Mouse (Mus musculus) kidney, postnatal 0 days (tissue): ENCODE results near the gene Platr17. TPM values are rescaled to one million over a fixed set of nuclear protein-coding genes. Genes with fewer than 3 reads are reported as not detected.

ENCODE experiments used
- ATAC-seq: fragments of 200-750 bp; cut with Nextera tagmentation; replicated peaks from 2 replicates; pipeline ENCODE4 v1.8.0; 2017; ENCODE audit warnings: low read depth, moderate number of reproducible peaks, moderate TSS enrichment, moderate library complexity; ENCODE audit not compliant: low FRiP score
- DNase-seq: peaks from one replicate; pipeline ENCODE4 v3.0.0-alpha.2; 2016; ENCODE audit warnings: low spot score
- H3K27ac ChIP-seq: fragments of 300-500 bp; sonication (generic); 2 replicates; pipeline ENCODE4 v1.5.1; 2014; ENCODE audit warnings: mild to moderate bottlenecking
- H3K27me3 ChIP-seq: fragments of 300-500 bp; sonication (generic); 2 replicates; pipeline ENCODE4 v1.6.1; 2014; ENCODE audit warnings: low read length, mixed read lengths; ENCODE audit not compliant: insufficient read depth
- H3K36me3 ChIP-seq: fragments of 300-500 bp; sonication (generic); 2 replicates; pipeline ENCODE4 v1.6.1; 2014; ENCODE audit warnings: low read length, mixed read lengths; ENCODE audit not compliant: insufficient read depth
- H3K4me1 ChIP-seq: fragments of 300-500 bp; sonication (generic); replicated peaks from 2 replicates; pipeline ENCODE4 v1.6.1; 2014; ENCODE audit warnings: antibody characterized with exemption, low read length, mixed read lengths; ENCODE audit not compliant: insufficient read depth
- H3K4me2 ChIP-seq: fragments of 300-500 bp; sonication (generic); 2 replicates; pipeline ENCODE4 v1.6.1; 2014; ENCODE audit warnings: mild to moderate bottlenecking, low read length, moderate library complexity, mixed read lengths
- H3K4me3 ChIP-seq: fragments of 300-500 bp; sonication (generic); replicated peaks from 2 replicates; pipeline ENCODE4 v1.5.1; 2014; ENCODE audit warnings: low read depth, low read length
- H3K9ac ChIP-seq: fragments of 300-500 bp; sonication (generic); 2 replicates; pipeline ENCODE4 v1.6.1; 2014; ENCODE audit warnings: low read depth, low read length
- H3K9me3 ChIP-seq: fragments of 300-500 bp; sonication (generic); replicated peaks from 2 replicates; pipeline ENCODE4 v1.6.1; 2016; ENCODE audit warnings: low read length, inconsistent platforms, mixed read lengths
- CTCF ChIP-seq: IDR thresholded peaks from 2 replicates; pipeline ENCODE4 v1.5.1; 2016; ENCODE audit warnings: antibody characterized with exemption, low read depth, mild to moderate bottlenecking, moderate library complexity
- WGBS: fragments of 180-500 bp; shearing (Covaris S2); extraction: QIAGEN DNeasy Blood & Tissue Kit; methylation state at CpG from one replicate; pipeline ENCODE4 v1.1.7; 2014; 5-methylcytosine and 5-hydroxymethylcytosine counted together
- polyA plus RNA-seq: library from polyadenylated mRNA; unstranded; fragments of >200 nt; fragmentation: Nextera tagmentation; extraction: Ambion mirVana; gene quantifications from 2 replicates; pipeline ENCODE4 v1.2.1, GENCODE M21; 2015

Platr17 gene
- polyA plus RNA-seq, 1 experiment from 2014 or later, result 0.29 TPM

DNA sequence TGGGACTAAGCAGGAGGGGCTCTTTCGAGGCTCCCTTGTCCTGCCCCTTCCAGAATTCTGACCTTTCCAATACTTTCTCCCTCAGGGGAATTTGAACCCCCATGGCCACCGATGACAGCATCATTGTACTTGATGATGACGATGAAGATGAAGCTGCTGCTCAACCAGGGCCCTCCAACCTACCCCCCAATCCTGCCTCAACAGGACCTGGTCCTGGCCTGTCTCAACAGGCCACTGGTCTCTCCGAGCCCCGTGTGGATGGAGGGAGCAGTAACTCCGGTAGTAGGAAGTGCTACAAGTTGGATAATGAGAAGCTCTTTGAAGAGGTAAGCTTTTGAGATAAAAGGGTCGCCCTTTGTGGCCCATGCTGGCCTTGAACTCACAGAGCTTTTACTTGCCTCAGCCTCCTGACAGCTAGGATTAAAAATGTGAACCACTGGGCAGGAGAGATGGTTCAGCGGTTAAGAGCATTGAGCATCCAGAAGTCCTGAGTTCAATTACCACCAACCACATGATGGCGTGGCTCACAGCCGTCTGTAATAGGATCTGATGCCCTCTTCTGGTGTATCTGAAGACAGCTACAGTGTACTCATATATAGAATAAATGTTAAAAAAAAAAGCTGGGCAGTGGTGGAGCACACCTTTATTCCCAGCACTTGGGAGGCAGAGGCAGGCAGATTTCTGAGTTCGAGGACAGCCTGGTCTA lies 5.6 kb downstream of the Platr17 start:
- peak; percentile 48 for TF ChIP-seq CTCF
- Histone ChIP-seq H3K9ac (peak overlapping the region; percentile 87), H3K4me1 (peaks cover 20% of the 10 kb centered on the region), H3K4me2 (peak overlapping the region; percentile 97), H3K9me3 (no peaks in the 10 kb centered on the region), H3K27me3 (no peaks in the 10 kb centered on the region), H3K27ac (peak overlapping the region; percentile 96), H3K36me3 (peaks cover 30% of the 10 kb centered on the region), H3K4me3 (peak overlapping the region; percentile 83)
- no peak for ATAC-seq
- 39% methylated on average over 11 of the region's 11 CpGs for WGBS
- DNase-seq, result no peak

DNA sequence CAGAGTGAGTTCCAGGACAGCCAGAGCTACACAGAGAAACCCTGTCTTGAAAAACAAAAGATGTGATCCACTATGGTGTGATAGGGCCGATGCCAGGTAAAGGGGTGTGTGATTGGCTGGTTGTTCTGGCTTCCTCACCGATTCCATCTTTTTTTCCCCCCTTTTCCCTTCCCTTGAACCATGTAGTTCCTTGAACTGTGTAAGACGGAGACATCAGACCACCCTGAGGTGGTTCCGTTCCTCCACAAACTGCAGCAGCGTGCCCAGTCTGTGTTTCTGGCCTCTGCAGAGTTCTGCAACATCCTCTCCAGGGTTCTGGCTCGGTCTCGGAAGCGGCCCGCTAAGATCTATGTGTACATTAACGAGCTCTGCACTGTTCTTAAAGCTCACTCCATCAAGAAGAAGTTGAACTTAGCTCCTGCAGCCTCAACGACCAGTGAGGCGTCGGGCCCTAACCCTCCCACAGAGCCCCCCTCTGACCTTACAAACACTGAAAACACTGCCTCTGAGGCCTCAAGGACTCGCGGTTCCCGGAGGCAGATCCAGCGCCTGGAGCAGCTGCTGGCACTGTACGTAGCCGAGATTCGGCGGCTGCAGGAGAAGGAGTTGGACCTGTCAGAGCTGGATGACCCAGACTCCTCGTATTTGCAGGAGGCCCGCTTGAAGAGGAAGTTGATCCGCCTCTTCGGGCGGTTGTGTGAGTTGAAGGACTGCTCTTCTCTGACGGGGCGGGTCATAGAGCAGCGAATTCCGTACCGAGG lies 6.3 kb downstream of the Platr17 start:
- no peaks in the 10 kb centered on the region for H3K9me3 ChIP-seq
- H3K36me3 ChIP-seq, result peaks cover 30% of the 10 kb centered on the region
- ATAC-seq, result no peak
- no peak overlapping the region for H3K4me3 ChIP-seq
- peak overlapping the region; percentile 27 for H3K4me2 ChIP-seq
- WGBS, result 56% methylated on average over 31 of the region's 31 CpGs
- no peak for TF ChIP-seq CTCF
- no peak overlapping the region for H3K27ac ChIP-seq
- no peaks in the 10 kb centered on the region for H3K27me3 ChIP-seq
- H3K4me1 ChIP-seq, result peaks cover 20% of the 10 kb centered on the region
- H3K9ac ChIP-seq, result peak overlapping the region; percentile 23; the same call in 1 of the 2 replicates
- no peak for DNase-seq

GRCm38 (mm10) chr17:33911813-33912414 lies 7.0 kb downstream of the Platr17 start:
- Histone ChIP-seq H3K27me3 (no peaks in the 10 kb centered on the region), H3K4me1 (peaks cover 25% of the 10 kb centered on the region), H3K4me3 (no peak overlapping the region), H3K9me3 (no peaks in the 10 kb centered on the region), H3K4me2 (peak overlapping the region; percentile 27), H3K9ac (peak overlapping the region; percentile 23; the same call in 1 of the 2 replicates), H3K36me3 (peaks cover 30% of the 10 kb centered on the region), H3K27ac (no peak overlapping the region)
- 0 out of 2 replicates have a peak, but pooled peaks have one; percentile 2 for TF ChIP-seq CTCF
- 51% methylated on average over 28 of the region's 28 CpGs for WGBS
- no peak for ATAC-seq
- no peak for DNase-seq

- peaks cover 20% of the 10 kb centered on the region for H3K4me1 ChIP-seq
- WGBS, result 90% methylated on average over 10 of the region's 10 CpGs
- no peaks in the 10 kb centered on the region for H3K9me3 ChIP-seq
- no peak overlapping the region for H3K27ac ChIP-seq
- H3K9ac ChIP-seq, result no peak overlapping the region
- no peak overlapping the region for H3K4me2 ChIP-seq
- ATAC-seq (no peak), DNase-seq (no peak)
- TF ChIP-seq CTCF, result no peak
- no peaks in the 10 kb centered on the region for H3K27me3 ChIP-seq
- H3K36me3 ChIP-seq, result peaks cover 30% of the 10 kb centered on the region
- H3K4me3 ChIP-seq, result no peak overlapping the region
These were observed 8.3 kb downstream of the Platr17 start for GRCm38 (mm10) chr17:33913264-33913663.

DNA sequence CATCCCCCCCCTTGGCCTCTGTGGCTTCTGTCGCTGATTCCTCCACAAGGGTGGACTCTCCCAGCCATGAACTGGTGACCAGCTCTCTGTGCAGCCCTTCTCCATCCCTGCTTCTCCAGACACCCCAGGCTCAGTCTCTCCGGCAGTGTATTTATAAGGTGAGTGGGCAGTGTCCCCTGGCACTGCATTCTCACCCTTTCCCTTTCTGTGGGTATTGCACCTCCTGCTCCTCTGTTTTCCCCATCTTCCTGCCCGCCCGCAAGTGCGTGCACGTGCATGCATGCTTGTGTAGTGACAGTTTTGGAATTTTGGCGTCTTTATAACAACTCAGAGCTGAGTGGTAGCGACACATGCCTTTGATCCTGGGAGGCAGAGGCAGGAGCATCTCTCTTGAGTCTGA lies 9.0 kb downstream of the Platr17 start:
- Histone ChIP-seq H3K4me3 (no peak overlapping the region), H3K27ac (no peak overlapping the region), H3K9me3 (no peaks in the 10 kb centered on the region), H3K27me3 (no peaks in the 10 kb centered on the region), H3K9ac (no peak overlapping the region), H3K4me2 (no peak overlapping the region), H3K4me1 (peaks cover 18% of the 10 kb centered on the region), H3K36me3 (peaks cover 30% of the 10 kb centered on the region)
- WGBS, result 94% methylated on average over 8 of the region's 8 CpGs
- no peak for DNase-seq
- no peak for TF ChIP-seq CTCF
- ATAC-seq, result no peak

GRCm38 (mm10) chr17:33914969-33915391 lies 10.0 kb downstream of the Platr17 start:
- Histone ChIP-seq H3K27me3 (no peaks in the 10 kb centered on the region), H3K4me1 (peaks cover 18% of the 10 kb centered on the region), H3K9me3 (no peaks in the 10 kb centered on the region), H3K27ac (peak overlapping the region; percentile 37; the same call in 1 of the 2 replicates), H3K9ac (no peak overlapping the region), H3K4me3 (no peak overlapping the region), H3K4me2 (peak overlapping the region; percentile 36; the same call in 1 of the 2 replicates), H3K36me3 (peaks cover 30% of the 10 kb centered on the region)
- DNase-seq (no peak), ATAC-seq (no peak)
- 72% methylated on average over 13 of the region's 13 CpGs for WGBS
- peak; percentile 33 for TF ChIP-seq CTCF
